Mouse (Mus musculus): Measurements from ENCODE around the gene Cebpg. TPM values are rescaled to one million over a fixed set of nuclear protein-coding genes. Genes with fewer than 3 reads are reported as not detected.

Gene Cebpg
- polyA plus RNA-seq, 1 experiment from 2014 or later: 44.3 TPM

GRCm38 (mm10) chr7:35025409-35026275 is 30.7 kb downstream of the Cebpg start:
- Histone ChIP-seq H3K4me3 (ENCODE audit: low read depth, low read length) (no peak overlapping the region), H3K4me1 (ENCODE audit: control insufficient read depth, insufficient read depth, low read length) (peaks cover 6% of the 10 kb centered on the region; the same call in 1 of the 2 replicates), H3K9ac (ENCODE audit: low read depth, low read length) (no peak overlapping the region), H3K27ac (replicated peaks; ENCODE audit: low read depth, low read length) (no peak overlapping the region), H3K36me3 (ENCODE audit: control insufficient read depth, insufficient read depth, low read length) (no peaks in the 10 kb centered on the region), H3K27me3 (replicated peaks; ENCODE audit: control insufficient read depth, insufficient read depth, low read length) (no peaks in the 10 kb centered on the region), H3K9me3 (ENCODE audit: control insufficient read depth, low read length) (no peaks in the 10 kb centered on the region), H3K4me2 (ENCODE audit: low read depth, low read length) (no peak overlapping the region)
- peak; percentile 53 for DNase-seq (ENCODE audit: low spot score)
- peak; percentile 61; the same call in 1 of the 2 replicates for ATAC-seq (ENCODE audit: low read depth)
- WGBS: 45% methylated on average over 5 of the region's 5 CpGs

GRCm38 (mm10) chr7:35024426-35024825 is 31.9 kb downstream of the Cebpg start:
- Histone ChIP-seq H3K9ac (ENCODE audit: low read depth, low read length) (no peak overlapping the region), H3K4me3 (ENCODE audit: low read depth, low read length) (no peak overlapping the region), H3K36me3 (ENCODE audit: control insufficient read depth, insufficient read depth, low read length) (no peaks in the 10 kb centered on the region), H3K4me2 (ENCODE audit: low read depth, low read length) (no peak overlapping the region), H3K27me3 (replicated peaks; ENCODE audit: control insufficient read depth, insufficient read depth, low read length) (no peaks in the 10 kb centered on the region), H3K27ac (replicated peaks; ENCODE audit: low read depth, low read length) (no peak overlapping the region), H3K9me3 (ENCODE audit: control insufficient read depth, low read length) (no peaks in the 10 kb centered on the region), H3K4me1 (ENCODE audit: control insufficient read depth, insufficient read depth, low read length) (peaks cover 6% of the 10 kb centered on the region; the same call in 1 of the 2 replicates)
- DNase-seq (ENCODE audit: low spot score) (no peak), ATAC-seq (ENCODE audit: low read depth) (no peak)
- 58% methylated on average over 1 of the region's 1 CpGs for WGBS

- H3K27me3 ChIP-seq (replicated peaks; ENCODE audit: control insufficient read depth, insufficient read depth, low read length): no peaks in the 10 kb centered on the region
- WGBS: 76% methylated on average over 3 of the region's 4 CpGs
- no peak overlapping the region for H3K4me3 ChIP-seq (ENCODE audit: low read depth, low read length)
- H3K9me3 ChIP-seq (ENCODE audit: control insufficient read depth, low read length): no peaks in the 10 kb centered on the region
- no peak for ATAC-seq (ENCODE audit: low read depth)
- no peak overlapping the region for H3K27ac ChIP-seq (replicated peaks; ENCODE audit: low read depth, low read length)
- peaks cover 6% of the 10 kb centered on the region; the same call in 1 of the 2 replicates for H3K4me1 ChIP-seq (ENCODE audit: control insufficient read depth, insufficient read depth, low read length)
- H3K9ac ChIP-seq (ENCODE audit: low read depth, low read length): no peak overlapping the region
- no peak overlapping the region for H3K4me2 ChIP-seq (ENCODE audit: low read depth, low read length)
- H3K36me3 ChIP-seq (ENCODE audit: control insufficient read depth, insufficient read depth, low read length): no peaks in the 10 kb centered on the region
- no peak for DNase-seq (ENCODE audit: low spot score)
Observed at GRCm38 (mm10) chr7:35023251-35023650, 33.1 kb downstream of the Cebpg start.

- 86% methylated on average over 10 of the region's 10 CpGs for WGBS
Observed at GRCm38 (mm10) chr7:35021365-35021764, 35.0 kb downstream of the Cebpg start.

GRCm38 (mm10) chr7:35015252-35015651 is 41.1 kb downstream of the Cebpg start:
- Histone ChIP-seq H3K4me2 (ENCODE audit: low read depth, low read length) (no peak overlapping the region), H3K9ac (ENCODE audit: low read depth, low read length) (no peak overlapping the region), H3K27ac (replicated peaks; ENCODE audit: low read depth, low read length) (no peak overlapping the region), H3K4me3 (ENCODE audit: low read depth, low read length) (no peak overlapping the region), H3K27me3 (replicated peaks; ENCODE audit: control insufficient read depth, insufficient read depth, low read length) (no peaks in the 10 kb centered on the region), H3K9me3 (ENCODE audit: control insufficient read depth, low read length) (no peaks in the 10 kb centered on the region), H3K4me1 (ENCODE audit: control insufficient read depth, insufficient read depth, low read length) (no peaks in the 10 kb centered on the region), H3K36me3 (ENCODE audit: control insufficient read depth, insufficient read depth, low read length) (no peaks in the 10 kb centered on the region)
- ATAC-seq (ENCODE audit: low read depth) (no peak), DNase-seq (ENCODE audit: low spot score) (no peak)
- 68% methylated on average over 2 of the region's 2 CpGs for WGBS

More at GRCm38 (mm10) chr7:35021365-35021764, 35.0 kb downstream of the Cebpg start:
- Histone ChIP-seq H3K4me2 (ENCODE audit: low read depth, low read length) (no peak overlapping the region), H3K27ac (replicated peaks; ENCODE audit: low read depth, low read length) (no peak overlapping the region), H3K27me3 (replicated peaks; ENCODE audit: control insufficient read depth, insufficient read depth, low read length) (no peaks in the 10 kb centered on the region), H3K9ac (ENCODE audit: low read depth, low read length) (no peak overlapping the region), H3K9me3 (ENCODE audit: control insufficient read depth, low read length) (no peaks in the 10 kb centered on the region), H3K4me1 (ENCODE audit: control insufficient read depth, insufficient read depth, low read length) (no peaks in the 10 kb centered on the region), H3K36me3 (ENCODE audit: control insufficient read depth, insufficient read depth, low read length) (no peaks in the 10 kb centered on the region), H3K4me3 (ENCODE audit: low read depth, low read length) (no peak overlapping the region)
- DNase-seq (ENCODE audit: low spot score) (no peak), ATAC-seq (ENCODE audit: low read depth) (no peak)

- Histone ChIP-seq H3K4me1 (ENCODE audit: control insufficient read depth, insufficient read depth, low read length) (no peaks in the 10 kb centered on the region), H3K9me3 (ENCODE audit: control insufficient read depth, low read length) (no peaks in the 10 kb centered on the region), H3K27ac (replicated peaks; ENCODE audit: low read depth, low read length) (no peak overlapping the region), H3K27me3 (replicated peaks; ENCODE audit: control insufficient read depth, insufficient read depth, low read length) (no peaks in the 10 kb centered on the region), H3K36me3 (ENCODE audit: control insufficient read depth, insufficient read depth, low read length) (no peaks in the 10 kb centered on the region), H3K4me2 (ENCODE audit: low read depth, low read length) (no peak overlapping the region), H3K9ac (ENCODE audit: low read depth, low read length) (no peak overlapping the region), H3K4me3 (ENCODE audit: low read depth, low read length) (no peak overlapping the region)
- 66% methylated on average over 9 of the region's 9 CpGs for WGBS
- no peak for DNase-seq (ENCODE audit: low spot score)
- ATAC-seq (ENCODE audit: low read depth): peak; percentile 26; the same call in 1 of the 2 replicates
Observed at GRCm38 (mm10) chr7:35013228-35013627, 43.1 kb downstream of the Cebpg start.

- 82% methylated on average over 7 of the region's 7 CpGs for WGBS
- no peak overlapping the region for H3K4me2 ChIP-seq (ENCODE audit: low read depth, low read length)
- no peak overlapping the region for H3K4me3 ChIP-seq (ENCODE audit: low read depth, low read length)
- no peak for ATAC-seq (ENCODE audit: low read depth)
- no peak overlapping the region for H3K27ac ChIP-seq (replicated peaks; ENCODE audit: low read depth, low read length)
- no peaks in the 10 kb centered on the region for H3K36me3 ChIP-seq (ENCODE audit: control insufficient read depth, insufficient read depth, low read length)
- no peaks in the 10 kb centered on the region for H3K4me1 ChIP-seq (ENCODE audit: control insufficient read depth, insufficient read depth, low read length)
- DNase-seq (ENCODE audit: low spot score): no peak
- no peaks in the 10 kb centered on the region for H3K9me3 ChIP-seq (ENCODE audit: control insufficient read depth, low read length)
- no peak overlapping the region for H3K9ac ChIP-seq (ENCODE audit: low read depth, low read length)
- H3K27me3 ChIP-seq (replicated peaks; ENCODE audit: control insufficient read depth, insufficient read depth, low read length): no peaks in the 10 kb centered on the region
Observed at GRCm38 (mm10) chr7:35006661-35007060, 49.7 kb downstream of the Cebpg start.

GRCm38 (mm10) chr7:35003171-35003737 is 53.1 kb downstream of the Cebpg start:
- WGBS: 69% methylated on average over 7 of the region's 7 CpGs
- Histone ChIP-seq H3K27me3 (replicated peaks; ENCODE audit: control insufficient read depth, insufficient read depth, low read length) (no peaks in the 10 kb centered on the region), H3K36me3 (ENCODE audit: control insufficient read depth, insufficient read depth, low read length) (no peaks in the 10 kb centered on the region), H3K9ac (ENCODE audit: low read depth, low read length) (no peak overlapping the region), H3K4me3 (ENCODE audit: low read depth, low read length) (no peak overlapping the region), H3K4me2 (ENCODE audit: low read depth, low read length) (no peak overlapping the region), H3K9me3 (ENCODE audit: control insufficient read depth, low read length) (no peaks in the 10 kb centered on the region), H3K4me1 (ENCODE audit: control insufficient read depth, insufficient read depth, low read length) (no peaks in the 10 kb centered on the region), H3K27ac (replicated peaks; ENCODE audit: low read depth, low read length) (no peak overlapping the region)
- DNase-seq (ENCODE audit: low spot score) (no peak), ATAC-seq (ENCODE audit: low read depth) (no peak)
